Mouse (Mus musculus) lung, adult 2 months (tissue): ENCODE measurements around the gene Irf2bp1. TPM values are rescaled to one million over a fixed set of nuclear protein-coding genes. Genes with fewer than 3 reads are reported as not detected.

ENCODE experiments used
- DNase-seq: peaks from one replicate; pipeline ENCODE4 v3.0.0; 2022
- H3K4me1 ChIP-seq: fragments of 200-500 bp; 2 replicates; pipeline ENCODE4 v1.6.1; 2011; ENCODE audit warnings: low read length; ENCODE audit not compliant: control insufficient read depth, insufficient read depth
- H3K4me3 ChIP-seq: fragments of 200-500 bp; replicated peaks from 2 replicates; pipeline ENCODE3; 2011; ENCODE audit warnings: low read depth, mild to moderate bottlenecking, control low read depth, low read length; ENCODE audit errors: extremely low read depth
- CTCF ChIP-seq: fragments of 200-500 bp; IDR thresholded peaks from 2 replicates; pipeline ENCODE4 v1.5.1; 2011; ENCODE audit warnings: mild to moderate bottlenecking, low read length, control low read depth; ENCODE audit not compliant: insufficient read depth
- POLR2A ChIP-seq: fragments of 200-500 bp; IDR thresholded peaks from 2 replicates; pipeline ENCODE4 v1.6.1; 2011; ENCODE audit warnings: low read depth, mild to moderate bottlenecking, control low read depth, low read length, borderline replicate concordance; ENCODE audit errors: extremely low read depth
- WGBS: fragments of 180-500 bp; shearing (Covaris S2); methylation state at CpG from one replicate; pipeline ENCODE4 v1.1.7; 2018; 5-methylcytosine and 5-hydroxymethylcytosine counted together
- polyA plus RNA-seq: library from polyadenylated mRNA; depleted of rRNA; stranded (reverse); fragments of >200 nt; gene quantifications from 2 replicates; pipeline ENCODE4 v1.2.3, GENCODE M21; 2012

Irf2bp1 gene
- polyA plus RNA-seq, 1 experiment: 34.7 TPM

DNA sequence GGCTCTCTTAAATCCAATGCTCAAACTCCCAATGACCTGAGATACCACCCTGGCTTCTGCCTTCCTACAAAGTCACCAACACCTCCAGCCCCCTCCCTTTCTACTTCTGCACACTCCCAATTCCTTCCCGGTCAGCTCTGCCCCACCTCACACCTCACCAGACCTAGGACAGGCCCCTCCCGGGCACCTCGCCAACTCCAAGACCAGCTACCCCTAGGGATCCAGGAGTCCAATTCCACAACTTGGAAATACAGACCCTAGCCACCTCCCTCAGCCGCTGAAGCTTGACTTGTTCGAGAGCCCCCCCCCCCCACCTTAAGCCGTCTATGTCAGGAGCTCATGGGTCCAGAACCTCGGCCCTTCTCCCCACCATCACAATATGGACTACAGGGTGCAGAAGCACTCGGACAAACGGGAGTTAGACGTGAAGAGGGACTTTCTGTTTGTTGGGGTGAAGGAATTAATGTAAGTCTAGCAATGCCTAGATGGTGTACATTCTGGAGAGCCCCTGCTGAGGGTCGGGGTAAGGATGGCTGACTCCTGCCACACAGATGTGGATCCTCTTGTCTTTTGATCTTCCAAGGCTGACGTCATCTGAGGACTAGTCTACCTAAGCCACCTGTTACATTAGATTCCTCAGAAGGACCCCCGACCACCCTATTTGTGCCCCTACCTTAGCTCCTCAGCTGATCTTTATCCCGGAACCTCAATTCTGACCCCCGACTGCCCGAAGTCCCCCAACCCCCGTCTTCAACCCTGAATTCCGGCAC, 18.5 kb downstream of the Irf2bp1 start:
- peaks cover 7% of the 10 kb centered on the region for H3K4me1 ChIP-seq
- WGBS: 48% methylated on average over 18 of the region's 18 CpGs
- no peak overlapping the region for H3K4me3 ChIP-seq
- no peak for DNase-seq
- TF ChIP-seq CTCF (no peak), POLR2A (no peak)

DNA sequence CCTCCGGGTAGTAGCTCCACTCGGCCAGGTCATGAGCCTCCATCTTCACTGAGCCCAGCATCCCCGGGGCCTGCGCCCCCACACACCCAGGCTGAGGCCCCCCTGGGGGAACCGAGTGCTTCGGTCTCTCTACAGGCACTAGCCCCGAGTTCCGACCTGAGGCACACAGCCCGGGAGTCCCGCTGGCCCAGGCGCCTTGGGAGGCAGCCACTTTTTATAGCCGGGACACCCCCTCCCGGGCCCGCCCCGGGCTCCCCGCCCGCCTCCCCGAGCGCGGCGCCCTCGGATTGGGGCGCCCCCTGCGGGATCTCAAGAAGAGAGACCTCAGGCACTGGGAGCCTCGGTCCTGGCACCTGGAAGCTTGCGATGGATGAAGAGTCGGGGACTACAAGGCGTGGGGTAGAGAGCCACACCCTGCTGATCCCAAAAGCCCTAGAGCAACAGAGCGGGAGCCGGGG, 19.5 kb downstream of the Irf2bp1 start, which contains the start of gene Foxa3:
TSS of gene Foxa3 (minus strand) at position 182 of the 458 bp plus-strand sequence.
- no peak for DNase-seq
- peak within 1 kb of the TSS; percentile 86 for H3K4me3 ChIP-seq
- 2% methylated on average over 29 of the region's 30 CpGs for WGBS
- peaks cover 7% of the 10 kb centered on the region for H3K4me1 ChIP-seq
- TF ChIP-seq POLR2A: no peak
- TF ChIP-seq CTCF: no peak

DNA sequence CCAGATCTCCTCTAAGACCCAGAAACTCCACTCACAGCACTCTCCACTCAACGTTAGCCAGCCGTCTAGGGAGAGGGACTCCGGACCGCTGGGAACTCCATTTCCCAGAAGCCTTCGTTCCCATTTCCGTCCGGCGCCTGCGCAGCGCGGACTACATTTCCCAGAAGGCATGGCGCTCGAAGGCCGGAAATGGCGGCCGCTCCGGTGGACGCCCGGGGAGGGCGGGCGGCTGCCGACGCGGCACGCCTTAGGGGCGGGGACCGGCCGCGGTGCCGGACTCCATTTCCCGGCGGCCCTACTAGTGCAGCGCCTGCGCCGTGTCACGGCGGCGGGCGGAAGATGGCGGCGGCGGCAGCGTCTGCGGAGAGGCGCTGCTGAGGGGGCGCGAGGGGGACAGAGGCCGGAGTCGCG, 20.3 kb downstream of the Irf2bp1 start, which contains the start of gene Sympk:
TSS of gene Sympk (plus strand) at position 282 of the 411 bp plus-strand sequence.
- WGBS: 1% methylated on average over 48 of the region's 50 CpGs
- H3K4me3 ChIP-seq: peak within 1 kb of the TSS; percentile 86
- TF ChIP-seq CTCF (no peak), POLR2A (no peak)
- DNase-seq: peak; percentile 90
- peaks cover 7% of the 10 kb centered on the region for H3K4me1 ChIP-seq

DNA sequence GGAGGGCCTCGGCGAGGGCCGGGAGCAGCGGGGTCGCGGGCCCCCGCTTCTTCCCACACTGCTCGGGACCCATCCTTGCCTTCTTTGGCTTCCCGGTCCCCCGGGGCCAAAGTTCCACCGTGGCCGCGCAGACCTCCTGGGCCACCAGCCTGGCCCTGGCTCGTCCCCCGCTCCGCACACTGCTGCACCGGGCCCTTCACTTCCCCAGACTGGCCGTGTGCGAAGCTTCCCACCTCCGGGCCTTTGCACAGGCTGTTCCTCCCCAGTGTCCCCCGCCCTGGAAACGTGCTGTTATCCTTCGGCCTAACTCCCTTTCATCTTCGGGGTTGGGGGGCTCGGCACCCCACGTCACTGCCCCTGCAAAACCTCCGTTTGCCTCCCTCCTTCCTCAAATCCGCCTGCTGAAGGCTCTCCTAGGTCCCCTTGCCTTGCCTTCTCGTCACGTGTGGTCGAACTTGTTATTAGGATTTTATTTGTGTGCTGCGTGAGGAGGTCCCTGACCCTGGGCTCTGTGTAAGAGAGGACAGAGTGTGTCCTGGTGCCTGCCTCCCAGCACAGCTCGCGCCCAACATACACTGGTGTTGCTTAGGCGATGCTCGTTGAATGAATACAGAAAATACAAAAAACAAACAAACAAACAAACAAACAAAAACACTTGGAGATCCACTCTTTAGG, 20.9 kb downstream of the Irf2bp1 start:
- Histone ChIP-seq H3K4me1 (peaks cover 7% of the 10 kb centered on the region), H3K4me3 (peak overlapping the region; percentile 86)
- DNase-seq: no peak
- TF ChIP-seq POLR2A (no peak), CTCF (no peak)
- WGBS: 1% methylated on average over 35 of the region's 36 CpGs

DNA sequence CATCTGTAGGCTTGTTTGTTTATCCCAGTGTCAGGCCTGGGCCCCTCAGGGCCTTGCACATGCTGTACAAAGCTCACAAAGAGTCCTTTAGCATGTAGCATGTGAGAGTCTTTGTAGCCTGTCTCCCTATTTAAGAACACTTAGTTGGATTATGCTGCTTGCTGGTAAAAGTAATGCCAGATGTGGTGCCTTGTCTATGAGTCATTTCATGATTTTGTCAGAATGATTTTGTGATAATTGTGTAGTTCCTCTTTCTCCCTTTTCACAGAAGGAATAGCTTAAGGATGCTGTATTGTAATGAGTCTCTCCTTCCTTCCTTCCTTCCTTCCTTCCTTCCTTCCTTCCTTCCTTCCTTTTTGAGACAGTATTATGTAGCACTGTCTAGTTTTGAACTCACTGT, 24.2 kb downstream of the Irf2bp1 start:
- TF ChIP-seq POLR2A (no peak), CTCF (no peak)

DNA sequence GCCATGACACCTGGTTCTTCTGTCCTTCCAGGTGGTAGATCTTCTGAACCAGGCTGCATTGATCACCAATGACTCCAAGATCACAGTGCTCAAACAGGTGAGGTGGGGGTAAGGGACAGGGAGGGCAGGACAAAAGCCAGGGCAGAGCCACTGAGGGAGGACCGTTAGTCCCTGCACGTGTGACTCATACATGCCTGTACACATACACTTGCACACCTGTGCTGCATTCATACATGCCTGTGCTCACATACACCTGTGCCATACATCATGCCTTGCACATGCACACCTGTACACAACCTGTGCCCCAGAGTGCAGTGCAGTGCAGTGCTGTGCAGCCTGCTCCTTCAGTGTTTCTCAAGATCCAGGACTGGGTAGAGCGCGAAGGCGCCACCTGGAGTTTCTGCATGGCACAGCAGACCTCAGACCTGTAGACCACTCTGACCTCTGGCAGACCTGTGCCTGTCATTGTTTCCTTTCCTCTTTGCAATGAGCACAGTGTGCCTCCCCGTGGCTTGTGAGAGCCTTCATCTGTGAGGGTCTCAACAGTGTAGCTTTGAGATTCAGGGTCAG, 25.3 kb downstream of the Irf2bp1 start:
- 62% methylated on average over 6 of the region's 6 CpGs for WGBS
- TF ChIP-seq POLR2A (no peak), CTCF (peak; percentile 85)
- no peak overlapping the region for H3K4me3 ChIP-seq
- DNase-seq: peak; percentile 45
- H3K4me1 ChIP-seq: peaks cover 7% of the 10 kb centered on the region

More for the DNA sequence above, 24.2 kb downstream of the Irf2bp1 start:
- Histone ChIP-seq H3K4me1 (peaks cover 7% of the 10 kb centered on the region), H3K4me3 (no peak overlapping the region)
- no peak for DNase-seq

DNA sequence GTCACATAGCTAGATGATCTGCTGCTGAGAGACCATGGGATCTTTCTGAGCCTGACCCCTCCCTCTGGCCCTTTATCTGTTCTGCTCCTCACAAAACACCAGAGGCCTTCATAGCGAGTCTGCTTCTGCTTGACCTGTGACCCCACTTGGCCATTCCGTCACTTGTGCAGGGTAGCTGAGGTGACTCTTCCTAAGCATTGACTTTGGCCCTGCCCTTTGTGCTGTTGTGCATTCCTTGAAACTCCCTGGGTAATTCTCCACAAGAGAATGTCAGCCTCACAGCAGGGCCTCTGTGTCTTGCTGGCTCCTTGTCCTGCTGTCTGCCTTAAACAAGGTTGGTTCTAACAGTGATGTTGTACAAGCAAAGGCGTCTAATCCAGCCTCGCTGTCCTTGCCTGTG, 27.8 kb downstream of the Irf2bp1 start:
- WGBS: 78% methylated on average over 4 of the region's 4 CpGs
- no peak overlapping the region for H3K4me3 ChIP-seq

DNA sequence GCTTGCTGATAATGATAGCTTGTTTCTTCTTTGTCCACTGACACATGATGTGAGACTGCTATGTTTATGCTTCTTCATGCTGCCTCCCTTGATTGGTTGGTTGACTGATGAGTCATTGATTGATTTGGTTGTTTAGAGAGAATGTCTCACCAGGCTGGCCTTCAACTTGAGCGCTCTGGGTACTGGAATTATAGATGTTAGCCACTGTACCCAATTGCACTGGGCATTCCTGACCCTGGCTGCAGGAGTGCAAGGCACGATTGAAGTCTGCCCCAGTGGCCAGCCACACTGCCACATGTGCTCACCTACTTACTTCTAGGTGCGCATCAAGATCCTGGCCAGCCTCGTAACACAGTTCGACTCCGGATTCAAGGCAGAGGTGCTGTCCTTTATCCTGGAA, 40.8 kb downstream of the Irf2bp1 start:
- Histone ChIP-seq H3K4me1 (no peaks in the 10 kb centered on the region), H3K4me3 (no peak overlapping the region)
- no peak for DNase-seq
- no peak for TF ChIP-seq POLR2A
- no peak for TF ChIP-seq CTCF
- 95% methylated on average over 6 of the region's 6 CpGs for WGBS

More for the DNA sequence above, 27.8 kb downstream of the Irf2bp1 start:
- H3K4me1 ChIP-seq: no peaks in the 10 kb centered on the region
- no peak for DNase-seq
- no peak for TF ChIP-seq POLR2A
- TF ChIP-seq CTCF: no peak

DNA sequence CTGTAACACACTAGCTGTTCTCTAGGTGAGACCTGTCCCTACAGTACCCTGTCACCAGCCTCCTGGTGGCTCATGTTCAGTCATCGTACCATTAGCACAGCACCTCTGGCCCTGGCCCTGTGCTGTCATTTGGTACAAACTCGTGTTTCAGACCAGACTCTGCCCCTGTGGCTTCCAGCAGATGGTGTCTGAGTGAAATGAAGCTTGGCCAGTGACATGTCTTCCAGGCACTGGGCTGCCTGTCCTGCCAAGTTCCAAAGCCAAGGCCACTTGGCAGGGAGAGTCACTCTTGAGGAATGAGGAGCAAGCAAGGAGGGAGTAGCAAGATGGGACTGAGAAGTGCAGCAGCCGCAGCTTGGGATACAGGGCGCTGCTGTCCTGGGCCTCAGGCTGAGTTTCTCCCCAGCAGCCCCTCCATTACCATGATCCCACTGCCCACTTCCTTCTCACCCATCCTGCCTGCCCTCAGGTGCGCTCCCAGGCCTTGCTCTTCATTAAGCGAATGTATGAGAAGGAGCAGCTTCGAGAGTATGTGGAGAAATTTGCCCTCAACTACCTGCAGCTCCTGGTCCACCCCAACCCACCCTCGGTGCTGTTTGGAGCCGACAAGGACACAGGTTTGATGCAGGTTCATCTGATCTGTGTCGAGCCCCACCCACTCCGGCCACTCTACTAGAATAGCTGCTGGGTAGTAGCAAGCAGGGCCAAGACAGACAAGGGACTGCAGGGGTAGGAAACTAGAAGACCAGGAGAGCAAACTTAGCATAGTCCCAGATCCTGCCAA, 42.6 kb downstream of the Irf2bp1 start:
- TF ChIP-seq CTCF (no peak), POLR2A (no peak)
- Histone ChIP-seq H3K4me1 (no peaks in the 10 kb centered on the region), H3K4me3 (no peak overlapping the region)
- no peak for DNase-seq
- 89% methylated on average over 11 of the region's 11 CpGs for WGBS
